Mouse (Mus musculus) G1E (cell line): ENCODE data around the gene Zc3h7b. TPM values are rescaled to one million over a fixed set of nuclear protein-coding genes. Genes with fewer than 3 reads are reported as not detected.

Experiments used
- ATAC-seq: 2 replicates; pipeline ENCODE4 v1.8.0; 2016; ENCODE audit warnings: mild to moderate bottlenecking; ENCODE audit not compliant: insufficient number of reproducible peaks, poor library complexity, low FRiP score, severe bottlenecking; ENCODE audit errors: extremely low read depth
- DNase-seq: peaks from one replicate; pipeline ENCODE4 v3.0.0; 2012; ENCODE audit warnings: low spot score
- H3K27me3 ChIP-seq: 2 replicates; pipeline ENCODE4 v1.6.1; 2012; ENCODE audit warnings: mild to moderate bottlenecking, low read length, inconsistent platforms; ENCODE audit not compliant: insufficient read depth
- H3K36me3 ChIP-seq: replicated peaks from 2 replicates; pipeline ENCODE3; 2012; ENCODE audit warnings: mild to moderate bottlenecking, inconsistent platforms
- H3K4me1 ChIP-seq: 2 replicates; pipeline ENCODE4 v1.6.1; 2012; ENCODE audit warnings: low read depth, low read length, inconsistent platforms, mixed read lengths; ENCODE audit not compliant: insufficient read depth
- H3K4me3 ChIP-seq: 2 replicates; pipeline ENCODE4 v1.5.1; 2012; ENCODE audit warnings: low read depth, mild to moderate bottlenecking, inconsistent platforms, low read length, moderate library complexity, mixed read lengths
- H3K9me3 ChIP-seq: replicated peaks from 2 replicates; pipeline ENCODE4 v1.6.1; 2012; ENCODE audit warnings: inconsistent platforms
- CTCF ChIP-seq: IDR thresholded peaks from 2 replicates; pipeline ENCODE4 v1.5.1; 2012; ENCODE audit warnings: low read depth, low read length, inconsistent platforms, mixed read lengths
- GATA1 ChIP-seq: IDR thresholded peaks from 2 replicates; pipeline ENCODE4 v1.6.1; 2012; ENCODE audit warnings: borderline replicate concordance, low read length, inconsistent platforms, mixed read lengths
- GATA2 ChIP-seq: IDR thresholded peaks from 2 replicates; pipeline ENCODE4 v1.6.1; 2012; ENCODE audit warnings: low read depth, low read length, inconsistent platforms, borderline replicate concordance
- POLR2AphosphoS5 ChIP-seq: IDR thresholded peaks from 2 replicates; pipeline ENCODE4 v1.6.1; 2012; ENCODE audit warnings: low read depth, low read length, inconsistent platforms; ENCODE audit not compliant: insufficient replicate concordance
- TAL1 ChIP-seq: conservative IDR thresholded peaks from 2 replicates; pipeline ENCODE4 v1.6.1; 2012; ENCODE audit warnings: low read depth, low read length, inconsistent platforms, mixed read lengths
- polyA plus RNA-seq: library from polyadenylated mRNA; stranded (reverse); fragments of >175 nt; gene quantifications from 2 replicates; pipeline ENCODE4 v1.2.3, GENCODE M21; 2012
- total RNA-seq, 2 experiments: library from RNA; stranded (forward) in 1 of 2; stranded (reverse) in 1 of 2; fragments of 200-1000 nt in 1 of 2; fragments of >200 nt in 1 of 2; fragmentation: Nextera tagmentation in 1 of 2; gene quantifications; 2 replicates each; pipeline ENCODE4 v1.2.3; 2014 to 2017

Zc3h7b gene
- total and polyA plus RNA-seq, 3 experiments: 14.3 to 66.6 (median 37.5) TPM

DNA sequence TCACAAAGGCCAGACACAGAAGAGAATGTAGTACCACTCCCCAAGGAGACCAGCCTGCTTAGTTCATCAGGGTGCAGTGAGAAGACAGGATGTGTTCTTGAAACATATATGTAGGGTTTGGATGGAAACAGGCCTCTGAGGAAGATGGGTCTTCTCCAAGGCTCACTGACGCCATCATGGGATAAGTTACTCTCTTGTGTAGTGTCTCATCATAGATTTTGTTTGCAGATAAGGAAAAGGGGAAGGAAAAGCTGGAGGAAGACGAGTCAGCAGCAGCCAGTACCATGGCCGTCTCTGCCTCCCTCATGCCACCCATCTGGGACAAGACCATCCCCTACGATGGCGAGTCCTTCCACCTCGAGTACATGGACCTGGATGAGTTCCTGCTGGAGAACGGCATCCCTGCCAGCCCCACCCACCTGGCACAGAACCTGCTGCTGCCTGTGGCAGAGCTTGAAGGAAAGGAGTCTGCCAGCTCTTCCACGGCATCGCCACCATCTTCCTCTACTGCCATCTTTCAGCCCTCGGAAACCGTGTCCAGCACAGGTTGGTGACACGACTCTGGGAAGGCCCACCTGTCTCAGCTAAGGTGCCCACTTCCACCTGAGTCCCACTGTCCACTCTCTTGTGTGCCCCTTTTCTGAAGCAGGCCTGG, 70.0 kb downstream of the Zc3h7b start:
- Histone ChIP-seq H3K9me3 (no peaks in the 10 kb centered on the region), H3K4me3 (peak overlapping the region; percentile 14; the same call in 1 of the 2 replicates), H3K27me3 (no peaks in the 10 kb centered on the region), H3K36me3 (peaks cover 57% of the 10 kb centered on the region), H3K4me1 (peaks cover 41% of the 10 kb centered on the region)
- ATAC-seq (no peak), DNase-seq (no peak)
- TF ChIP-seq GATA2: no peak
- no peak for TF ChIP-seq TAL1
- no peak for TF ChIP-seq POLR2AphosphoS5
- no peak for TF ChIP-seq GATA1

DNA sequence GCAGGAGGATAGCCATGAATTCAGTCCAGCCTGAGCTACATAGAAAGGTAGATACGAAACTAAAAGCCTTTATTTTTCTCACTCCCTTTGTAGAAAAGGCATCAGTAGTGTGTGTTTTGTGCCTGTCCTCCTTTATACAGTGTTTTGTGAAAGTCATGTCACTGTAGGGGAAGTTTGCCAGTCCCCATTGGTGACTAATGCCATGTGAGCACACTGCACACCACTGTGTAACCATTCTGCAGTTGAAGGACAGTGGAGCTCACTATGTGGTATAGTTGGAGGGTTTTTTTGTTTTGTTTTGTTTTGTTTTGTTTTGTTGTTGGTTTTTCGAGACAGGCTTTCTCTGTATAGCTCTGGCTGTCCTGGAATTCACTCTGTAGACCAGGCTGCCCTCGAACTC, 73.5 kb downstream of the Zc3h7b start:
- TF ChIP-seq GATA1 (no peak), GATA2 (no peak), CTCF (no peak), TAL1 (no peak), POLR2AphosphoS5 (no peak)
- Histone ChIP-seq H3K4me1 (peaks cover 15% of the 10 kb centered on the region), H3K27me3 (no peaks in the 10 kb centered on the region), H3K36me3 (peaks cover 87% of the 10 kb centered on the region), H3K4me3 (no peak overlapping the region), H3K9me3 (no peaks in the 10 kb centered on the region)
- no peak for ATAC-seq
- no peak for DNase-seq

DNA sequence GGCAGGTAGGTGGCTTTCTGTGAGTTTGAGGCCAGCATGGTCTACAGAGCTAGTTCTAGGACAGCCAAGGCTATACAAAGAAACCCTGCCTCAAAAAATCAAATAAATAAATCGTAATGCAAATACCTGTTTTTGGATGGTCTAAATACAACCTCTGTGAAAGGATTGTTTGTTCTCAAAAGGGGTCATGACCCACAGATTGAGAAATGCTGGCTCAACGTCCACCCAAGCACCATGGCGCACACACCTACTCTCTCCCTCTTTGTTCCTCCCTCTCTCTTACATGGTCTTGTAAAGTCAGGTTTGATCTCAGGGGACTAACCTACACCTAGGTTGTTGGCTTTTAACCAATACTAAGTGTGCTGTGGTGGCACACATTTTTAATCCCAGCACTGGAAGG, 77.8 kb downstream of the Zc3h7b start:
- peaks cover 92% of the 10 kb centered on the region for H3K36me3 ChIP-seq
- H3K9me3 ChIP-seq: no peaks in the 10 kb centered on the region
- 0 out of 2 replicates have a peak, but pooled peaks cover 2% of the 10 kb centered on the region for H3K4me1 ChIP-seq
- no peak for TF ChIP-seq GATA2
- TF ChIP-seq CTCF: no peak
- no peak for TF ChIP-seq POLR2AphosphoS5
- TF ChIP-seq TAL1: no peak
- TF ChIP-seq GATA1: no peak
- H3K27me3 ChIP-seq: no peaks in the 10 kb centered on the region
- ATAC-seq (no peak), DNase-seq (no peak)
- no peak overlapping the region for H3K4me3 ChIP-seq

GRCm38 (mm10) chr15:81824832-81825231, 80.0 kb downstream of the Zc3h7b start:
- DNase-seq (no peak), ATAC-seq (no peak)
- H3K4me3 ChIP-seq: no peak overlapping the region
- TF ChIP-seq POLR2AphosphoS5 (no peak), TAL1 (no peak), GATA2 (no peak), GATA1 (no peak), CTCF (no peak)
- no peaks in the 10 kb centered on the region for H3K9me3 ChIP-seq
- no peaks in the 10 kb centered on the region for H3K27me3 ChIP-seq
- H3K4me1 ChIP-seq: peaks cover 14% of the 10 kb centered on the region
- peaks cover 88% of the 10 kb centered on the region for H3K36me3 ChIP-seq

DNA sequence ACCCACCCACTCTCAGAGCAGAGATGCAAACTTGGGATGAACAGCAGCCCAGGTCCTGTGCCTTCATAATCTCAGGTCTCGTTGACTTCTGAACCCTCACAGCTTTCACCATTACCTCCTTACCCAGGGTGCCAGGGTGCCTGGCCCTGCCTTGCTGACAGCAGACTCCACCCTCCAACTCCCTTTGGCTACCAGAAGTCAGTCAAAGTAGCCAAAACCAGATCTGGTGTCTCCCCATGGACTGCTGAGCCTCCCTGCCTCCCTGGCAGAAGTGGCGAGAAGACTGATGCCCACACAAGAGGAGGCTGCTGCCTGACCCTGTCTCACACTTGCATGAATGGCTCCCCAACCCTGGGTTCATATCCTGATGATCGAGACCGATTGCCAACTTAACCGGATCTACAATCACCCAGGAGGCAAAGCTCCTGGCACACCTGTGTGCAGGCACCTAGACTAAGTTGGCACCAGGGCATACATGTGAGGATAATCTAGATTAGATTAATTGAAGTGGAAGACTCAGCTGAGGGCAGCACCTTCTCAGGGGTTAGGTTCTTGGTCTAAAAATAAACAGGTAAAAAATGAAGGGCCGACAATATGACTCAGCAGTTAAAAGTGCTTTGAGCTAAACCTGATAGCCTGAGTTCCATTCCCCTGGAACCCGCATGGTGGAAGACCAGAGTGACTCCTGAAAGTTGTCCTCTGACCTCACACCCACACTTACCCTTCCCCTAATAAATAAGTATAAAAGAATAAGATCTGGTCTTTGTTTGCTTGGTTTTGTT, 83.8 kb downstream of the Zc3h7b start:
- TF ChIP-seq TAL1 (no peak), POLR2AphosphoS5 (no peak), GATA1 (no peak), CTCF (no peak), GATA2 (no peak)
- no peak for ATAC-seq
- DNase-seq: no peak
- Histone ChIP-seq H3K9me3 (no peaks in the 10 kb centered on the region), H3K4me3 (no peak overlapping the region), H3K27me3 (peaks cover 2% of the 10 kb centered on the region), H3K4me1 (peaks cover 26% of the 10 kb centered on the region), H3K36me3 (peaks cover 53% of the 10 kb centered on the region)

DNA sequence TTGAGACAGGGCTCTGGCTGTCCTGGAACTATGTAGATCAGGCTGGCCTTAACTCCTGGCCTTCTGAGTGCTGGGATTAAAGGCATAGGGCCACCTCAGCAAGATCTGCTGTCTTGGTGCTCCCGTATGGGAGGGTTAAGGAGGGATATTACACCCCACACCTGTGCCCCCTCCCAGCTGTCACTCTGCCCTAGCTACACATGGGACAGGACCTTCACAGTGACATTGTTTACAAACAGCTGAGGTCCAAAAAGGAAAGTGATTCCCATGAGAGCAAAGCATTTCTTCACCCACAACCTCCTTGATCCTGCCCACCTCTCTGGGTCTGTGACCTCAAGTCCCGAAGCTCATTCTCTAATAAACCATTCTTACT, 84.3 kb downstream of the Zc3h7b start:
- Histone ChIP-seq H3K4me3 (no peak overlapping the region), H3K4me1 (peaks cover 26% of the 10 kb centered on the region), H3K9me3 (no peaks in the 10 kb centered on the region), H3K36me3 (peaks cover 47% of the 10 kb centered on the region), H3K27me3 (peaks cover 8% of the 10 kb centered on the region)
- TF ChIP-seq CTCF (no peak), GATA2 (no peak), GATA1 (no peak), POLR2AphosphoS5 (no peak), TAL1 (no peak)
- ATAC-seq: no peak
- no peak for DNase-seq

GRCm38 (mm10) chr15:81830530-81830929, 85.7 kb downstream of the Zc3h7b start:
- Histone ChIP-seq H3K9me3 (no peaks in the 10 kb centered on the region), H3K36me3 (peaks cover 34% of the 10 kb centered on the region), H3K27me3 (peaks cover 21% of the 10 kb centered on the region), H3K4me3 (no peak overlapping the region), H3K4me1 (peaks cover 25% of the 10 kb centered on the region)
- TF ChIP-seq POLR2AphosphoS5: no peak
- no peak for TF ChIP-seq CTCF
- no peak for TF ChIP-seq GATA2
- TF ChIP-seq TAL1: no peak
- TF ChIP-seq GATA1: no peak
- no peak for ATAC-seq
- DNase-seq: no peak
